Mouse (Mus musculus) lung, embryonic 15.5 days (tissue): ENCODE measurements around the gene 2210016L21Rik. TPM values are rescaled to one million over a fixed set of nuclear protein-coding genes. Genes with fewer than 3 reads are reported as not detected.

Source experiments
- ATAC-seq: fragments of 200-750 bp; cut with Nextera tagmentation; 2 replicates; pipeline ENCODE4 v1.8.0; 2017; ENCODE audit warnings: moderate number of reproducible peaks, borderline replicate concordance; ENCODE audit not compliant: low FRiP score, low TSS enrichment; ENCODE audit errors: extremely low read depth
- H3K27ac ChIP-seq: fragments of 300-500 bp; sonication (generic); 2 replicates; pipeline ENCODE4 v1.5.1; 2015; ENCODE audit warnings: moderate library complexity, mild to moderate bottlenecking, inconsistent platforms
- H3K27me3 ChIP-seq: fragments of 300-500 bp; sonication (generic); 2 replicates; pipeline ENCODE4 v1.6.1; 2015; ENCODE audit warnings: inconsistent platforms
- H3K36me3 ChIP-seq: fragments of 300-500 bp; sonication (generic); 2 replicates; pipeline ENCODE4 v1.6.1; 2015; ENCODE audit warnings: inconsistent platforms
- H3K4me1 ChIP-seq: fragments of 300-500 bp; sonication (generic); 2 replicates; pipeline ENCODE4 v1.6.1; 2015; ENCODE audit warnings: inconsistent platforms
- H3K4me2 ChIP-seq: fragments of 300-500 bp; sonication (generic); 2 replicates; pipeline ENCODE4 v1.6.1; 2015; ENCODE audit warnings: inconsistent platforms, mild to moderate bottlenecking, moderate library complexity
- H3K4me3 ChIP-seq: fragments of 300-500 bp; sonication (generic); 2 replicates; pipeline ENCODE4 v1.5.1; 2015; ENCODE audit warnings: mild to moderate bottlenecking, inconsistent platforms
- H3K9ac ChIP-seq: fragments of 300-500 bp; sonication (generic); 2 replicates; pipeline ENCODE4 v1.6.1; 2015; ENCODE audit warnings: inconsistent platforms
- H3K9me3 ChIP-seq: fragments of 300-500 bp; sonication (generic); 2 replicates; pipeline ENCODE4 v1.6.1; 2016; ENCODE audit warnings: inconsistent platforms
- WGBS: fragments of 180-500 bp; shearing (Covaris S2); methylation state at CpG from one replicate; pipeline ENCODE4 v1.1.7; 2015; 5-methylcytosine and 5-hydroxymethylcytosine counted together
- polyA plus RNA-seq: library from polyadenylated mRNA; unstranded; fragments of >200 nt; fragmentation: Nextera tagmentation; extraction: Ambion mirVana; gene quantifications from 2 replicates; pipeline ENCODE4 v1.2.1, GENCODE M21; 2015

The 2210016L21Rik gene
- polyA plus RNA-seq, 1 experiment from 2014 or later, result 47.1 TPM

DNA sequence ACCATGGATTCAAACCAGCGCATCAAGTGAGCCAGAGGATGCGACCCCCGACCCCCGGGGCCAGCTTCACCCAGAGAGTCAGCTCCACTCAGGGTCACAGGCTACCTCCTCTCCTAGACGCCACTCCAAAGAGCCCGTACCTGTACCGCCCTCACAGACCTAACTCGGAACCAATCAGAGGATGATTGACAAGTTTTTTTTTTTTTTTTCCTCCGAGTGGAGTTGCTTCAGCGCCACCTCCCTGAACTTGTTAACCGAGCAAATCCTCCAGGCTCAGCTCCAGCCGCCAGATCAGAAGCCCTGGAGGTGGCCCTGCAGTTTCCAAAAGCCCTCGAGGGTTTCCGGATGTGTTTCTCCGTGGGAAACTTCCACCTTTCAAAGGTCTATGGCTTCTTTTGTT lies 40.0 kb downstream of the 2210016L21Rik start:
- Histone ChIP-seq H3K4me2 (no peak overlapping the region), H3K4me3 (no peak overlapping the region), H3K27me3 (no peaks in the 10 kb centered on the region), H3K36me3 (no peaks in the 10 kb centered on the region), H3K9me3 (no peaks in the 10 kb centered on the region), H3K27ac (no peak overlapping the region), H3K9ac (no peak overlapping the region), H3K4me1 (peaks cover 16% of the 10 kb centered on the region)
- WGBS, result 55% methylated on average over 15 of the region's 15 CpGs
- ATAC-seq, result no peak

DNA sequence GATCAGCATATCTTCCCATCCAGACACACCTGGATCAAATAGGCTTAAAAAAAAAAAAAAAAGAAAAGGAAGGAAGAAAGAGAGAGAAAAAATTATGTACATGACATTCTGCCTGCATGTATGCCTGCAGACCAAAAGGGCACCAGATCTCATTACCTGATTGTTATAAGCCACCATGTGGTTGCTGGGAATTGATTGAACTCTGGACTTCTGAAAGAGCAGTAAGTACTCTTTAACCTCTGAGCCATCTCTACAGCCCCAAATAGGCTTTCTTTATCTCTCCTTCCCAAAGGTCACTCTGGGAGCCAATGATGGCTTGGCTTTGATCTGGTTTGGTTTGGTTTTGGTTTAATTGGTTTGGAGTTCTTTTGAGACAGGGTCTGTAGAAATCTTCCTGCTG lies 43.1 kb downstream of the 2210016L21Rik start:
- Histone ChIP-seq H3K36me3 (no peaks in the 10 kb centered on the region), H3K4me2 (no peak overlapping the region), H3K4me1 (peaks cover 2% of the 10 kb centered on the region; the same call in 1 of the 2 replicates), H3K9ac (no peak overlapping the region), H3K27ac (no peak overlapping the region), H3K27me3 (no peaks in the 10 kb centered on the region), H3K4me3 (no peak overlapping the region), H3K9me3 (no peaks in the 10 kb centered on the region)
- no peak for ATAC-seq

DNA sequence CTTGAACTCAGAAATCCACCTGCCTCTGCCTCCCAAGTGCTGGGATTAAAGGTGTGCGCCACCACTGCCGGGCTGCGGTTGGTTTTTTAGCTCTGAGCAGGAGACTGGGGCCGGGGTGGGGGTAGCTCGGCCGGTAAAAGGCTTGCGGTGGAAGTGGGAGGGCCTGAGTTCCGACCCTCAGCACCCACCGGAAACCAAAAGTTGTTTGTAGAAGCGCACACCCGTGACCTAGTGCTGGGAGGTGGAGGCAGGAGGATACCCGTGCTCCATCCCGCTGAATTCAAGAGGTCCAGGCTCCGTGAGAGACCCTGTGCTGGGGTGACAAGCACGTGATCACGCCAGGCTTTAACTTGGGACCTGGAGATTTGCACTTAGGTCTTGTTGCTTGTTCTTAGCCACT lies 54.5 kb downstream of the 2210016L21Rik start:
- WGBS, result 73% methylated on average over 16 of the region's 16 CpGs
- Histone ChIP-seq H3K9me3 (no peaks in the 10 kb centered on the region), H3K4me3 (no peak overlapping the region)

DNA sequence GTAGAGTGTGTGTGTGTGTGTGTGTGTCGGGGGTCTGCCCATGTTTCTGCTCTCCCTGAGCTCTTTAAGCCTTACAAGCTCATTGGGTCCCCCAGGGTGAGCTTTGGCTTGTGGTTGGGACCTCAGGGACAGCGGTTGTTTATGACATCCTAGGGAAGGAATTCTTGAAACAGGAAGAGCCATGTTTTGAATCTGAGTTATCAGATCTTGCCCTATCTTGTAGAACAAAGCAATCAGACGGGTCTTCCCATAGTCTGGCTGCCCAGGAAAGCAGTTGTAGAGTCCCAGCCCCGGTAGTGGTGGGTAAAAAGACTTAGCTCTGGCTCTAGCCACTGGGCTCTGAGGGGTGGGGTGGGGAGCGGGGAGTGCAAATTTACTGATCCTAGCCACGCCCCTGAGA lies 55.4 kb downstream of the 2210016L21Rik start:
- Histone ChIP-seq H3K4me3 (no peak overlapping the region), H3K9ac (no peak overlapping the region), H3K27me3 (no peaks in the 10 kb centered on the region), H3K4me1 (0 out of 2 replicates have a peak, but pooled peaks cover 3% of the 10 kb centered on the region), H3K27ac (no peak overlapping the region), H3K36me3 (no peaks in the 10 kb centered on the region), H3K9me3 (no peaks in the 10 kb centered on the region), H3K4me2 (no peak overlapping the region)
- WGBS, result 51% methylated on average over 6 of the region's 6 CpGs
- ATAC-seq, result no peak

More for the DNA sequence above, 54.5 kb downstream of the 2210016L21Rik start:
- Histone ChIP-seq H3K4me2 (no peak overlapping the region), H3K27me3 (no peaks in the 10 kb centered on the region), H3K9ac (no peak overlapping the region), H3K4me1 (0 out of 2 replicates have a peak, but pooled peaks cover 3% of the 10 kb centered on the region), H3K27ac (no peak overlapping the region), H3K36me3 (no peaks in the 10 kb centered on the region)
- ATAC-seq, result no peak

Other genes with a start within 250 kb of the 2210016L21Rik start
- gene Tchp, start 234.4 kb upstream of the 2210016L21Rik start, polyA plus RNA-seq, result 12.3 and 12.8 TPM in 2 replicates
- 77.4 and 79.3 TPM in 2 replicates for gene Ankrd13a, start 167.5 kb upstream of the 2210016L21Rik start, polyA plus RNA-seq
- 48.7 and 49.3 TPM in 2 replicates for gene Git2, start 166.6 kb upstream of the 2210016L21Rik start, polyA plus RNA-seq
- gene 1500011B03Rik, start 118.7 kb upstream of the 2210016L21Rik start, polyA plus RNA-seq, result 76.5 and 76.8 TPM in 2 replicates
- not detected in 2 replicates for gene 4930519G04Rik, start 88.5 kb upstream of the 2210016L21Rik start, polyA plus RNA-seq
- not detected in 2 replicates for gene Gm9936, start 83.5 kb upstream of the 2210016L21Rik start, polyA plus RNA-seq
- gene Oasl2, start 45.2 kb upstream of the 2210016L21Rik start, polyA plus RNA-seq, result 6.2 and 9.2 TPM in 2 replicates
- 0.70 and 1.2 TPM in 2 replicates for gene Oasl1, start 18.9 kb upstream of the 2210016L21Rik start, polyA plus RNA-seq
- 0.15 TPM in 1 of 2 replicates, not detected in the other for gene Hnf1a, start 28.9 kb downstream of the 2210016L21Rik start, polyA plus RNA-seq
- gene Sppl3, start 69.0 kb downstream of the 2210016L21Rik start, polyA plus RNA-seq, result 19.0 and 25.2 TPM in 2 replicates
- 26.9 and 32.3 TPM in 2 replicates for gene Gm10401, start 156.1 kb downstream of the 2210016L21Rik start, polyA plus RNA-seq
- 76.3 and 76.4 TPM in 2 replicates for gene Acads, start 177.2 kb downstream of the 2210016L21Rik start, polyA plus RNA-seq
- 39.9 and 41.0 TPM in 2 replicates for gene Unc119b, start 192.8 kb downstream of the 2210016L21Rik start, polyA plus RNA-seq
- 75.4 and 77.0 TPM in 2 replicates for gene Mlec, start 216.0 kb downstream of the 2210016L21Rik start, polyA plus RNA-seq